Mouse (Mus musculus) E14TG2a.4 (cell line): ENCODE measurements around the gene Atrip.

Source experiments
- CTCF ChIP-seq: conservative IDR thresholded peaks from 2 replicates; pipeline ENCODE4 v1.5.1; 2014; ENCODE audit warnings: low read length
- NANOG ChIP-seq: IDR thresholded peaks from 2 replicates; pipeline ENCODE4 v1.6.1; 2014; ENCODE audit warnings: borderline replicate concordance, low read length, mixed read lengths
- POU5F1 ChIP-seq: IDR thresholded peaks from 2 replicates; pipeline ENCODE4 v1.6.1; 2014; ENCODE audit warnings: low read length, borderline replicate concordance

DNA sequence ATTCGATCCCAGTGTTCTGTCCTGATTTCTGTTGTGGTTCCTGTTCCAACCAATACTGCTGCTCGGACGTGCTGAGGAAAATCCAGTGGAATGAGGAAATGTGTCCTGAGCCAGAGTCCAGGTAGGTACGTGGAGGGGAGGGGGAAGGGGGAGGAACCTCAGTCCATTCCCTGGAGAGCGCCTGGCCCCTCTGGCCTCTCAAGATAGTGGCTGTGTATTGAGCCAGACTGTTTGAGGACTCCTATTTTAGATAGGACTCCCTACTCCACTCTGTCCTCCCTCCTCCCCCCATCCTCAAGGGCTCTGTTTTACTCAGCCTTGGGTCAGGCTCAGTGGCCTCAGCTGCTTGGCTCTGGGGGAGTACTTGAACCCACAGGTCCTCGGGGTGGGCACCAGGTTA, 33.0 kb downstream of the Atrip start:
- TF ChIP-seq CTCF (no peak), POU5F1 (no peak), NANOG (no peak)
